Mouse (Mus musculus): ENCODE measurements around the gene Lonrf3. TPM values are rescaled to one million over a fixed set of nuclear protein-coding genes. Genes with fewer than 3 reads are reported as not detected.

Lonrf3 gene
- 0.74 and 0.76 TPM in 2 replicates for polyA plus RNA-seq (2012; rRNA removed; ENCODE audit: low replicate concordance)

DNA sequence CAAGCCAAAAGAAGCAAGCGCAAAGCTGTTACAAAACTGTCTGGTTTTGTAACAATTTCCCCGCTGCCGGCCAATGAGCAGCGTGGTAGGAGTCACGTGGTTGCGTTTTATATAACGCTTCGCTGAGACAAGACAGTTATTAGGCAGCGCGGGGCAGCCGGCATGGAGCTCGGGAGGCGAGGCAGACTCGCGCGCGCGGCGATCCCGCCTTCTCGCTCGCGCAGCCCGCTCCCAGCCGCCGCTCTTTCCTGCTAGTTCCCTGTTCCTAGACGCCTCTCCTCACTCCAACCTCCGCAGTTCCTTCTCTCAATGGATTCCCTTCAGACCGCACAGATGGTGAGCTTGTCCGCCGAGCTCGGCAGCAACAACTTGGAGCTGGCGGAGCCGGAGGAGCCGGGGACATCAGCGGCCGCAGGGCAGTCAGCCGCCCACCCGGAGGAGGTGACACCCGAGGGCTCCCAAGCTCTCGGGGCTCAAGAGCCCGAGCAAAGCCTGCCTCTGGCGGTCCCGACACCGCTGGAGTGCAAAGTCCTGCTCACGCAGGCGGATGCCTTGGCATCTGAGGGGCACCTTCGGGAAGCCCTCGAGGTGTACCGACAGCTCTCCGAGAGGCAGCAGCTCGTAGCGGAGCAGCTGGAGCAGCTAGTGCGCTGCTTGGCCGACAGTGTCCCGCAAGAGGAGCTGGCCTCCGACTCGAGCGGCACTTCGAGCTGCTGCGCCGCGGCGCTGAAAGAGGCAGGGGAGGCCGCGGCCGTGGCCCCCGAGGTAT is at the start of gene Lonrf3:
Lonrf3 (plus strand) TSS at position 83 of the 769 bp plus-strand sequence.

GRCm38 (mm10) chrX:36400980-36401379 is 72.8 kb downstream of the Lonrf3 start, which contains the start of gene Gm6268:
TSS of gene Gm6268 (plus strand) at chrX:36401280.

Other genes starting within 250 kb of the Lonrf3 start
- gene Il13ra1, start 216.2 kb upstream of the Lonrf3 start, polyA plus RNA-seq (2012; rRNA removed; ENCODE audit: low replicate concordance) = 4.4 and 8.9 TPM in 2 replicates
- not detected in 2 replicates for gene Zcchc12, start 132.4 kb upstream of the Lonrf3 start, polyA plus RNA-seq (2012; rRNA removed; ENCODE audit: low replicate concordance)
- not detected in 2 replicates for gene Gm6268, start 72.9 kb downstream of the Lonrf3 start, polyA plus RNA-seq (2012; rRNA removed; ENCODE audit: low replicate concordance)
- gene Gm14569, start 163.5 kb downstream of the Lonrf3 start, polyA plus RNA-seq (2012; rRNA removed; ENCODE audit: low replicate concordance) = not detected in 2 replicates